Mouse (Mus musculus): ENCODE results near the gene Tbc1d32. TPM values are rescaled to one million over a fixed set of nuclear protein-coding genes. Genes with fewer than 3 reads are reported as not detected.
A peak's percentile ranks its signal among the peaks of the same experiment; 100 is the strongest.

Gene Tbc1d32
- total RNA-seq, 2 experiments from 2014 or later = 8.5 to 10.0 TPM

DNA sequence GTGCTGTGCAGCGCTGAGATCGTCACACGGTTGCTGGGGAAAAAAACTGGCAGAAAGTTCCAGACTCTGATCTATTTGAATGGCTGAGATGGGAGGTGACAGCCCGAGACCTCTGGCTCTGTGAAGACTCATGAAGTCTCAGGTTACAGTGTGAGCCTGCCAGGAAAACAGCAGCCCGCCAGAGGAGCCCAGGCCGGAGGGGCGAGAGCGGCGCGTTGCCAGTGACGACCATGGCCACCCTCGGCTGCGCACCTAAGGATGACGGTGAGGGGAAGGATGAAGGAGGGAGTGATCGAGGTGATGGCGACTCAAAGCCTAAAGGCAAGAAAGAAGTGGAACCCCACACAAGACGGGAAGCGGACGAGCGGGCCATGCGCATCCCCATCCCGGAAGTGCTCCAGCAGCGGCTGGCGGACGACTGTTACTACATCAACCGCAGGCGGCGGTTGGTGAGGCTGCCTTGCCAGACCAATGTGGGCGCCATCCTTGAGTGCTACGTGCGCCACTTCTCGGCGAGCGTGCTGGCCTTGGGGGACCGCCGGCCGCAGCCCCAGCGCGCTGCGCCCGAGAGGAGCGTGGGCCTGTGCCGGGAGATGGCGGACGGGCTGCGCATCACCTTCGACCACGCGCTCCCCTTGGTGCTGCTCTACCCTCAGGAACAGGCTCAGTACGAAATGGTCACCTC lies 113.4 kb downstream of the Tbc1d32 start:
- DNase-seq (ENCODE audit: low spot score in 2 of 2) = peak; percentile 77 to 80

GRCm38 (mm10) chr10:56106996-56107334 lies 121.5 kb downstream of the Tbc1d32 start:
- DNase-seq (ENCODE audit: low spot score in 2 of 2) = no peak

DNA sequence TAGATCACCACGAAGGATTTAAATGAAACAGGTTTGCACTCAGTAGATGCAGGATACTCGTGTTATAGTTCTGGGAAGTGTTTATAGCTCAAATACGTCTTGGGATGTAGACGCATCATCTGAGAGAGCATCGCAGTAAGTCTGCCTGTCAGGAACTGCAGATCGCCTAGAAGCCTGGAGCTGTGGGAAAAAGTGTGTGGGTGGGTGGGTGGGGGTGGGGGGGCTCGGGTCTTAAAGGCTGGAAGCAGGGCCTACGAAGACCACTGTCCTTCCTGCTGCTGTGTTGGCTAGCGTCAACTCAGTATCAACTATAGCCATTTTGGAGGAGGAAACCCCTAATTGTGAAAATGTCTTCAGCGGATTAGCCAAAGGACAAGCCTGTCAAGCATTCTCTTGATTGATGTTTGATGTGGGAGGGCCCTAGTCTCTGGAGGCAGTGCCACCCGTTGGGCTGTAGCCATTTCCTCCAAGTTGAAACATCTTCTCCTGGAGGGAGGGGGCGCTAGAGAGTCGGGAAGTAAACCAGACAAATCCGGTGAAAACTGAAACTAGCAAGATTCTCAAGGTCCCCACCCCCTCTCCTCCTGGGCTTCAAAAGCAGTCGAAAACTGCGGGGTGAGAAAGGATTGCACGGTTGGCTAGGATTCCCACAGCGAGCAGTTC lies 122.0 kb downstream of the Tbc1d32 start, which contains the start of gene Msl3l2:
Gene Msl3l2, plus strand, starts transcription at position 585 of the 663 bp plus-strand sequence.
- peak; percentile 90 to 93 for DNase-seq (ENCODE audit: low spot score in 2 of 2)

GRCm38 (mm10) chr10:56099641-56100310 lies 128.7 kb downstream of the Tbc1d32 start:
- no peak for DNase-seq (ENCODE audit: low spot score in 2 of 2)

GRCm38 (mm10) chr10:56099126-56099525 lies 129.4 kb downstream of the Tbc1d32 start:
- no peak for DNase-seq (ENCODE audit: low spot score in 2 of 2)

DNA sequence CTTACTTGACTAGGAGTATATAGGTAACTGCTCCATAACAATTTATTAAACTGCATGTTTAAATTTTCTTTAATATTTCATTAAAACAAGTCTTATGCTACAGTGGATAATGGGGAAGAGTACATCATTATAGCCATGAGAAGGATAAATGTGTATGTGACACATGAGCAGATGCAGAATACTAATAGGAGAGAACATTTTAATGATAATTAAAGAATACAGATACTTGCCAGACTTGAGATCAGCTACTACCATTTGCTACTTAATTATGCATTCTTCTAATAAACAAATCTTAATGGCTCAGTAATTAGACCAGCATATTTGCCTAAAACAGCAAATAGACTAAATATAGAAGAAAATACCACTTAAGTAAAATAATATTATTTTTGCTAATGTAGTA lies 131.7 kb downstream of the Tbc1d32 start:
- no peak for DNase-seq (ENCODE audit: low spot score in 2 of 2)

- no peak for DNase-seq (ENCODE audit: low spot score in 2 of 2)
Measured at GRCm38 (mm10) chr10:56094586-56094985, 133.9 kb downstream of the Tbc1d32 start.

GRCm38 (mm10) chr10:56089714-56090113 lies 138.8 kb downstream of the Tbc1d32 start:
- no peak for DNase-seq (ENCODE audit: low spot score in 2 of 2)

DNA sequence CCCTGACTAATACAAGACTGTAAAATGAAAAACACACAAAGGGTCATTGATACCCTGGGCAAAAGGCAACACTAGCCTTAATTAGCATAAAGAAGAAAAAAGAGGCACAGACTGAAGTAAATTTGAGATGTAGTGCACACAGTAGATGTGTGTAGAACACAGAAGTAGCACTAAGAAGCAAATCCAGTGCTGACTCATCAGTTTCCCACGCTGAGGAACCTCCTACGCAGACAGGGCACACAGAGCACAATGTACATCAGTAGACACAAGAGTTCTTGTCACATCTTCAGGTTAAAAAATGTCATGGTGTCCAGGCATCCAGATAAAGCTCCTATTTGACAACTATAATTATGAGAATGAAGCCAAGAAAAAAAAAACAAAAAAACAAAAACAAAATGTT lies 165.7 kb downstream of the Tbc1d32 start:
- DNase-seq (ENCODE audit: low spot score in 2 of 2) = no peak

GRCm38 (mm10) chr10:56061238-56061830 lies 167.2 kb downstream of the Tbc1d32 start:
- no peak for DNase-seq (ENCODE audit: low spot score in 2 of 2)

- peak; percentile 31 to 34 for DNase-seq (ENCODE audit: low spot score in 2 of 2)
Measured at GRCm38 (mm10) chr10:56058979-56059422, 169.5 kb downstream of the Tbc1d32 start.

DNA sequence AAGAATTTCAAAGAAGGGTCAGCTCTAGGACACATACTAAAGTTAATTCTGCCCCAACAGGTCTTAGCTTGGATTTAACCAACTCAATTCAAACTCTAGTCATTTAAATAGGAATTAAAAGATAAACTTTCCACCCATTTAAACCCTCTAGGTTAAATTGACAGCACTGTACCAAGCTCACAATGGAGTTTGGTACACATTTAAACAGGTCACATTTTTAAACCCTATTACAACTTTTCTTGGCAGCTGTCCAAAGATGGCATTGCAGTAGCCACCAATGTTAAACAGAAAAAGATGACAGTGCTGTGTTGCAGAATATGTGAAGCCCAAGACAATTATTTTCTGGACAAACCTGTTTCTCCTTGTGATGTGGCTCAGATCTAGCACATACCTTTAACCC lies 203.1 kb downstream of the Tbc1d32 start:
- no peak for DNase-seq (ENCODE audit: low spot score in 2 of 2)

GRCm38 (mm10) chr10:56024579-56024978 lies 203.9 kb downstream of the Tbc1d32 start:
- DNase-seq (ENCODE audit: low spot score in 2 of 2) = no peak

- peak; percentile 60 to 75 for DNase-seq (ENCODE audit: low spot score in 2 of 2)
Measured at GRCm38 (mm10) chr10:55979898-55980521, 248.5 kb downstream of the Tbc1d32 start.

DNA sequence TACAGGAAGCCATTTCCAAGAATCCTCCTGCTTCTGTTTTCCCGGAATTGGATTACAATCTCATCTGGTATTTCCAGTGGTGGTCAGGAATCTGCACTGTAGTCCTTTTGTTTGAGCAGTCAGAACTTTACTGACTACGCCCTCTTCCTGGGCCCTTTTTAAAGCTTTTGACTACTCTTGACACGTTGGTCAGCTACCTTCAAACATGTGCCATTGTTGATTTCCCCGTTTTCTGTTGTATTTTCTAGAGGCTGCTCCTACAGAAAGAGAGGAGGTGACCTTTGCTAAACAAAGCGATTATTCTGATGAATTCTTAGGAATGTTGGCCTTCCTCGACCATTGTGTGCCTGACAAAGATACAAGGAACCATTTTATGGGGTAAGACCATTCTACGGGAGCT lies 250.5 kb downstream of the Tbc1d32 start:
- no peak for DNase-seq (ENCODE audit: low spot score in 2 of 2)

Other genes with a start within 250 kb of the Tbc1d32 start
- 10 to 100 TPM; 13.4 to 14.5 TPM for gene Msl3l2, start 121.8 kb downstream of the Tbc1d32 start, total RNA-seq (2021)
- 100 to 1,000 TPM; 225 to 281 TPM for gene Gja1, start 148.6 kb upstream of the Tbc1d32 start, total RNA-seq (2021)

Measured in layer of hippocampus, postnatal 10 days (tissue).